Mouse (Mus musculus) kidney, postnatal 36 days (tissue): ENCODE results near the gene Plekhh2.

ENCODE experiments used
- DNase-seq, 2 experiments: peaks; one replicate each; pipeline ENCODE4 v3.0.0; 2021 to 2022; ENCODE audit warnings: mixed read lengths in 2 of 2

Plekhh2 gene

DNA sequence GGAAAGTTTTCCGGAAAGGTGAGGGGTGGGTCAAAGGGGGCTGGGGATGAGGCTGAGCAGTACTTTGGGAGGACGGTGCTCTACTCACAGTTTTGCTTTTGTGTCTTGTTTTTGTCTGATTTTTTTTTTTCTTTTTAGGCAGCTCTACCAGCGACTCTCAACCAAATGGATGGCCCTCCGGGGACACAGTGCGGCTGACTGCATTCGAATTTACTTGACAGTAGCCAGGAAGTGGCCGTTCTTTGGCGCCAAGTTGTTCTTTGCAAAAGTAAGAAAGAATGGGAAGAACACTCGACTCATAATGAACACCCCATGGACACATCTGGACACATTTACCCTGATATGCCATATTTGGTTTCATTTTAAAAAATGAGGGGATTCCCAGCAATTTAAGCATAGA, 99.8 kb downstream of the Plekhh2 start:
- DNase-seq, result peak; percentile 38

GRCm38 (mm10) chr17:84611971-84612370, 100.3 kb downstream of the Plekhh2 start:
- no peak for DNase-seq

- DNase-seq, result no peak
Observed at GRCm38 (mm10) chr17:84615811-84616210, 104.1 kb downstream of the Plekhh2 start.

DNA sequence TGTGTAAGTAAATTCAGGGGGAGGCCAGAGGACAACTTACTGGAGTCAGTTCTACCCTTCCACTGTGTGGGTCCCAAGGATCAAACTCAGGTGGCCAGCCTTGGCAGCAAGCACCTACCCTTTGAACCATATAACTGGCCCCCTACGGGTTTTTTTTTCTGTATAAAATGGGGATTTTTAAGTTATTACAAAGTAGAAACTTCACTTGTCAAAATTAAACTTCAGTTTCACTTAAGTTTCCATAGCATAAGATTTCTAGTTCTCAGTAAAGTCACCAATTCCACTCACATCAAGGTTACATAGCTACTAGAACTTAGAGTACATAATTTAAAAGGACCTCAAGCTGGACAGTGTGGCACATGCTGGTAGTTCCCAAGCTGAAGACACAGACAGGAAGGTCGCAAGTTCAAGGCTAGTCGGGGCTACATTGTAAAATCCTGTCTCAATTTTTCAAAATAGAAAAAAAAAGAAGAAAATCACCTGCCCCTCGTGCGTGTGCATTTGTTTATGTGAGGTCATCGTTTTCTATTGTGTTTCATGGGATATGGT, 104.9 kb downstream of the Plekhh2 start:
- DNase-seq, result no peak

- no peak for DNase-seq
Observed at GRCm38 (mm10) chr17:84617953-84618352, 106.3 kb downstream of the Plekhh2 start.

DNA sequence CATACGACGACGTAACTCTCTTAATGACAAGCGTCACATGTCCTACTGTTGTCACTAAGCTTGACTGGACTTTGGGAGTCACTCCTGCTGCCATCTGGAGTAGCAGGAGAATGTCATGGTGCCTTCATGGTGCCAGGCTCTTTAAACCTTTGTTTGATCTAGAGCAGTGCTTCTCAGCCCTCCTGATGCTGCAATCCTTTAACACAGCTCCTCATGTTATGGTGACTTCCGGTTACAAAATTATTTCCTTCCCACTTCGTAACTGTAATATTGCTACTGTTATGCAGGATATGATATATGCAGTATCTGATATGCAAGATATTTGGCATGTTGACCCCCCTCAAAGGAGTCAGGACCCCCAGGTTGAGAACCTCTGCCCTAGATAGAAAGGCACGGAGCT, 107.4 kb downstream of the Plekhh2 start:
- DNase-seq, result no peak

- DNase-seq, result no peak
Observed at GRCm38 (mm10) chr17:84620076-84620475, 108.4 kb downstream of the Plekhh2 start.

DNA sequence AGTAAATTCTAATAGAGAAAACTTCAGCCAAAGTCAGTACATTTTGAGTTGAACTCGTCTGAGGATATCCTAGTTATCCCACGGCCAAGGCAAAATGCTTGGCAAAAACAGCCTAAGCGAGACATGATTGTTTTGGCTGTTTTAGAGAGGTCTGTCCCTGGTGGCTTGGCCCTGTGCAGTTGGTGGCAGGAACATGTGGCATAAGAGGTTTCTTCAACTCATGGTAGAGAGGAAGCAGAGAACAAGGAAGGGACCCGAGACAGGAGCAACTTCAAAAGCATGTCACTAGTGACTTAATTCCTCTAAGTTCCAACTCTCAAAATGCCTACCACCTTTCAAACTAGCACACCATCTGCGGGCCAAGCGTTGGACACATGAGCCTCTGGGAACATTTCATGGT, 108.9 kb downstream of the Plekhh2 start:
- no peak for DNase-seq

DNA sequence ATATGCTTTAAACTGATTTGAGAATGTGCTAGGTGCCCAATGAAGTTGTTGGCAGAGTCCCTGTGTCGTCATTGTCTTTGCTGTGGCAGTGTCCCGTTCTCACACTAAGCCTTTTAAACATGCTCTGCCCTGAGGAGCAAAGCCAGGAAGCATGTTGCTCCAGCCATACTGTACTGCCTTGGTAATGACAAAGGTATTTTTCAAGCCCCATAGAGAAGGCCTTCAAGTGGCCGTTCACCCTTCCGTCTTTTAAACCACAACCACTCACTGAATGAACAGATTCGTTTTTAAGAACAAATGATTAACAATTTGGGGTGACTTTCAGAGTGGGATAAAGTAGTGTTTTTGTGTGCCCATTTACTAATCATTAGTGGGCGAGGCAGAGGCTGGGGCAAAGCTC, 109.5 kb downstream of the Plekhh2 start:
- DNase-seq, result no peak

- no peak for DNase-seq
Observed at GRCm38 (mm10) chr17:84622028-84622427, 110.3 kb downstream of the Plekhh2 start.

- DNase-seq, result no peak
Observed at GRCm38 (mm10) chr17:84622873-84623272, 111.2 kb downstream of the Plekhh2 start.

GRCm38 (mm10) chr17:84626276-84626856, 114.7 kb downstream of the Plekhh2 start, which contains the start of gene Dync2li1:
Gene Dync2li1, plus strand, starts transcription at chr17:84626496.
- DNase-seq, result peak; percentile 95

- DNase-seq, result peak in 1 of 2 experiments; percentile 34
Observed at GRCm38 (mm10) chr17:84626857-84627305, 115.2 kb downstream of the Plekhh2 start.

DNA sequence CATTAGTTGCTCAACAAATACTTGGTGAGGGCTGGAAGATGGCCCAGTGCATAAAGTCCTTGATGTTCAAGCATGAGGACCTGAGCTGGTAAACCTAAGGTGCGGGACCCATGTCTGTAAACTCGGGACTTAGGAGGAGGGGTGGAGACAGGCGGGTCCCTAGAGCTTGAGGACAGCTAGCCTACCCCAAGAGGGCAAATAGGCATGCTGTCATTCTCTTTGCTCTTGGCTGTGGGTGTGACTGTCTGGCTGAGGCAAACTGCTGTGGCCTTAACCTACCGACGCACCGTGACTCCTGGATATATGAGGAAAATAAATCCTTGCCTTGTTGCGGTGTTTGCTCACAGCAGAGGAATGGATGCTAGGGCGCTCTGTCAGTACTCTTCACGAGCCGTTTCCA, 116.0 kb downstream of the Plekhh2 start:
- DNase-seq, result no peak

- no peak for DNase-seq
Observed at GRCm38 (mm10) chr17:84628611-84629010, 116.9 kb downstream of the Plekhh2 start.

DNA sequence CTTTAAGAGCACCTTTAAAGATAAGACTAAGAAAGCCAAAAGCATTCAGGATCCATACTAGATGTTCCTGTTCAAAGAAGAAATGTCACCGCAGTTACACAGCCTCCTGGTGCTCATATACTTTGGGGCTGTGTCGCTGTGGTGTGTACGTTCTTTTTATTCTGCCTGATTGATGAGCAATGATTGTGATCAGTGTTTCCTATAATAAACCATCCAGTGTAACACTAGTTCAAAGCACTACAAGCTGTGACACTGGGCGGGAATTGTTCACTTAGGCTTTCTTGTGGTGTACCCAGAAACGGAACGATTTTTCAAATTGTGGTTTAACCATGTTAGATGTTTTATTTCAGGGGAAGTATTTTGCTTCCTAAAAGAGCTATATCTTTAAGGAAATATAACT, 120.1 kb downstream of the Plekhh2 start:
- DNase-seq, result no peak

DNA sequence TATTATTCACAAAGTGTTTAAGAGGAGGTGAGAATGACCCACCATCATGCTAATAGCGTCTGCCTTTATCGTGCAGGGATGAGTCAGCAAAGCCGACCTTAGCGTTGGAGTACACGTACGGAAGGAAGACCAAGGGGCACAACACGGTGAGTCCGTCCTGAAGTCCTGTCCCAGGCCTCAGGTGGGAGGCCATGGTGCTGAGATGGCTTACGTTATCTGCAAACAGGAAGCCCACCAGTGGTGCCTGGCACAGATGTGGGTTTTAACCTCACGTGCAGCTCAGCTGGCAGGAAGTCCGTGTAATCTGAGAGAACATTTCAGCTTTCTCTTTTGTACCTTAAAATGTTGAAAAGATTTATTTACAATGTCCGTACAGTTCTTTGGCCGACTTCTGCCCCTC, 121.7 kb downstream of the Plekhh2 start:
- DNase-seq, result no peak

DNA sequence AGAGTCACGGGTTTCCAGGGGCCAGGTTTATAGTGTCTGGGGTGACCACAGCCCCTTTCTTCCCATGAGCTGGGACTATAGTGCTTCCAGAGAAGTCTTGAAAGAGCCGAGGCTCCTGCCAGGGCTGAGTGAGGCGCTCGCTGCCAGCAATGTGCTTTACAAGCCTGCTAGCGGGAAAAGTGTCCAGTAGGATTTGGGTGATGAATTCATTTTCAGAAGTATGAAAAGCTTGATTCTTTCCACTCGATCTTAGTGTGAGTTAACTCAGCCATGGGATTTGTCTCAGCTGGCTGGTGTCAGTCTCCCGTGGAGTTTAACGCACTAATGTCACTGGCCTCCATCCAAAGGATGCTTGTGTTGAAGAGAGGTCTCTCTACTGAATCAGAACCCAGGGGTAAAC, 124.6 kb downstream of the Plekhh2 start:
- no peak for DNase-seq

- DNase-seq, result no peak
Observed at GRCm38 (mm10) chr17:84637971-84638370, 126.3 kb downstream of the Plekhh2 start.

DNA sequence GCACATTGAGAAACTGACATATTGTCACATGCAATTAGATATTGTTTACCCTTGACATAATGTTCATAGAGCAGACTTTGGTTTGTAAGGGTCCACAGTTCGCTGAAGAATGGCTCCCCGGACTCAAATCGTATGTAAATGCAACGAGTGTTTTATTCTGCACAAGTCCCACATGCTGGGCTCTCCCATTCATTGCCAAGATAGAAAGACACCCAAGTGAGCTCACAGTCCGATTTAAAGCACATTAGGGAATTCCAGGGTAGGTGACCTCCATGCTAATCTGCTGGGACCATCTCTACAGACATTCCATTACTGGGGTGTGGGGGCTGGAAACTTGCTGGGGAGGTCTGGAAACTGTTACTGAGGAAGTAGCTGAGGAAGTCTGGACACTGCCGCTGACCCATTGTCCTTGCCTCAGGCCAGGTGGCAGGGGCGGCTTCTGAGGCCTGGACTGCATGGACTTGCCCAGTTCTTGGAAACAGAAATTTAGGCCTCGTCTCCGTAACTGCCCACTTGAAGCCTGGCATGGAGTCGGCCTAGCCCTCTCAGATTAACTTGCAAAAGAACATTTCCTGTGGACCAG, 128.2 kb downstream of the Plekhh2 start:
- no peak for DNase-seq

- peak; percentile 56 to 82 for DNase-seq
Observed at GRCm38 (mm10) chr17:84641893-84642292, 130.2 kb downstream of the Plekhh2 start.

DNA sequence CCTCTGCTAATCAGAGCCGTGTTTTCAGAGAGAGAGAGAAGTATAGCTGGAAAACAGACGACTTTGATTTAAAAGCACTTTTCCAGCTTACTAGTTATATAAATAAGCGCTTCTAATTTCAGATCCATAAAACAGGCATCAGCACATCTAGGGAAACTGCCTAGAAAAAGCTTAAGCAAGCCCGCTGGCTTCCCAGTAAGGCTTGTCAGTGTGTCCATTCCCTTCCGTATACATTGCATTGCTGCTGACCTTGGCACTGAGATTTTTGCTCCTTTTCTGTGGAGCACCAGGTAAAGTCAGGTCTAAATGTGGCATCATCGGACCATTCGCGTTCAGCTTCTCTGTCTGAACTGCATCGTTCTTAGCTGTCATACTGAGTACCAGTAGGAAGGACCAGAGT, 130.6 kb downstream of the Plekhh2 start:
- DNase-seq, result no peak

GRCm38 (mm10) chr17:84644292-84645050, 132.8 kb downstream of the Plekhh2 start:
- DNase-seq, result no peak

DNA sequence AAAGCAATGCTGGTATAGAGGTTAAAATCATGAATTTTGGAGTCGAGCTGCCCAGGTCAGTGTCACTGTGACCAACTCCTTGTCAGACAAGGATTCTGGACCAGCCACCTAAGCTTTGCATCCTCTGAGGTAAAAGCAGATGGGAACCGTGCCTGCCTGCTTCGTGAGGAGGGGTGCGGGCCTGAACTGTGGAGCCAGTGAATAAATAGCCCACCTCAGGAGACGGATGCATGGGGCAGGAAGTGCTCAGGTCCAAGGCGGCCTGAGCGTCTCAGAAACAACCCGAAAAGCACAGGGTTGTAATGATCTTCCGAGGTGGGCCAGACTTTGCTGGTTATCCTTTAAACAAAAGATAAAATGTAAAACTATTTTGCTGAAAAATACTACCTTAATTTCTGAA, 133.4 kb downstream of the Plekhh2 start:
- no peak for DNase-seq
